Mouse (Mus musculus) midbrain, embryonic 10.5 days (tissue): ENCODE results near the gene Nedd8. TPM values are rescaled to one million over a fixed set of nuclear protein-coding genes. Genes with fewer than 3 reads are reported as not detected.

Experiments
- DNase-seq: peaks from one replicate; pipeline ENCODE4 v3.0.0-alpha.2; 2017; ENCODE audit warnings: low spot score
- H3K27ac ChIP-seq: fragments of 300-500 bp; sonication (generic); replicated peaks from 2 replicates; pipeline ENCODE4 v1.5.1; 2016; ENCODE audit warnings: mild to moderate bottlenecking
- H3K27me3 ChIP-seq: fragments of 300-500 bp; sonication (generic); 2 replicates; pipeline ENCODE4 v1.6.1; 2016; ENCODE audit warnings: low read depth, mild to moderate bottlenecking; ENCODE audit not compliant: poor library complexity, severe bottlenecking
- H3K36me3 ChIP-seq: fragments of 300-500 bp; sonication (generic); 2 replicates; pipeline ENCODE4 v1.6.1; 2016; ENCODE audit warnings: mild to moderate bottlenecking, moderate library complexity
- H3K4me1 ChIP-seq: fragments of 300-500 bp; sonication (generic); 2 replicates; pipeline ENCODE4 v1.6.1; 2016
- H3K4me3 ChIP-seq: fragments of 300-500 bp; sonication (generic); 2 replicates; pipeline ENCODE4 v1.5.1; 2016; ENCODE audit warnings: mild to moderate bottlenecking, moderate library complexity
- H3K9me3 ChIP-seq: fragments of 300-500 bp; sonication (generic); replicated peaks from 2 replicates; pipeline ENCODE4 v1.6.1; 2016; ENCODE audit warnings: mild to moderate bottlenecking
- WGBS: fragments of 180-500 bp; shearing (Covaris S2); methylation state at CpG from one replicate; pipeline ENCODE4 v1.1.7; 2016; 5-methylcytosine and 5-hydroxymethylcytosine counted together
- polyA plus RNA-seq: library from polyadenylated mRNA; unstranded; fragments of >200 nt; fragmentation: Nextera tagmentation; extraction: Ambion mirVana; gene quantifications from 2 replicates; pipeline ENCODE4 v1.2.1, GENCODE M21; 2016

Nedd8 gene
- 610 and 632 TPM in 2 replicates for polyA plus RNA-seq

GRCm38 (mm10) chr14:55671833-55672740 is at the start of gene Nedd8, which contains the start of gene Gmpr2:
Gene Nedd8 (minus strand): TSS chr14:55672124.
Gene Gmpr2 (plus strand): TSS chr14:55671941.
- Histone ChIP-seq H3K27me3 (no peaks in the 10 kb centered on the region), H3K36me3 (peaks cover 39% of the 10 kb centered on the region), H3K4me1 (peaks cover 28% of the 10 kb centered on the region), H3K9me3 (no peaks in the 10 kb centered on the region), H3K4me3 (peak within 1 kb of the TSS; percentile 82), H3K27ac (peak within 1 kb of the TSS; percentile 96)
- WGBS: under 1% methylated on average over 38 of the region's 38 CpGs
- DNase-seq: peak; percentile 92

GRCm38 (mm10) chr14:55721076-55721475 is 49.2 kb upstream of the Nedd8 start:
- Histone ChIP-seq H3K27ac (no peak overlapping the region; the same call in 1 of the 2 replicates), H3K4me3 (peak overlapping the region; percentile 90), H3K36me3 (peaks cover 37% of the 10 kb centered on the region), H3K9me3 (no peaks in the 10 kb centered on the region), H3K27me3 (no peaks in the 10 kb centered on the region), H3K4me1 (peaks cover 20% of the 10 kb centered on the region)
- 65% methylated on average over 6 of the region's 6 CpGs for WGBS
- DNase-seq: no peak

GRCm38 (mm10) chr14:55720666-55721065 is 48.7 kb upstream of the Nedd8 start:
- Histone ChIP-seq H3K27me3 (no peaks in the 10 kb centered on the region), H3K4me3 (peak overlapping the region; percentile 90; the same call in 1 of the 2 replicates), H3K36me3 (peaks cover 38% of the 10 kb centered on the region), H3K4me1 (peaks cover 20% of the 10 kb centered on the region), H3K27ac (no peak overlapping the region), H3K9me3 (no peaks in the 10 kb centered on the region)
- WGBS: 92% methylated on average over 12 of the region's 12 CpGs
- no peak for DNase-seq

- peaks cover 18% of the 10 kb centered on the region for H3K4me1 ChIP-seq
- no peak for DNase-seq
- no peak overlapping the region for H3K27ac ChIP-seq
- peaks cover 38% of the 10 kb centered on the region for H3K36me3 ChIP-seq
- no peaks in the 10 kb centered on the region for H3K9me3 ChIP-seq
- 89% methylated on average over 6 of the region's 6 CpGs for WGBS
- no peaks in the 10 kb centered on the region for H3K27me3 ChIP-seq
- H3K4me3 ChIP-seq: no peak overlapping the region
Measured at GRCm38 (mm10) chr14:55719737-55720136, 47.8 kb upstream of the Nedd8 start.

- no peak for DNase-seq
Measured at GRCm38 (mm10) chr14:55716884-55717283, 45.0 kb upstream of the Nedd8 start.

GRCm38 (mm10) chr14:55716271-55716670 is 44.3 kb upstream of the Nedd8 start:
- Histone ChIP-seq H3K4me3 (no peak overlapping the region), H3K4me1 (peaks cover 18% of the 10 kb centered on the region), H3K27ac (no peak overlapping the region), H3K36me3 (peaks cover 38% of the 10 kb centered on the region), H3K27me3 (peaks cover 28% of the 10 kb centered on the region), H3K9me3 (no peaks in the 10 kb centered on the region)
- no peak for DNase-seq
- WGBS: 96% methylated on average over 6 of the region's 6 CpGs

More at GRCm38 (mm10) chr14:55716884-55717283, 45.0 kb upstream of the Nedd8 start:
- Histone ChIP-seq H3K4me3 (no peak overlapping the region), H3K27ac (no peak overlapping the region), H3K36me3 (peaks cover 38% of the 10 kb centered on the region), H3K4me1 (peaks cover 22% of the 10 kb centered on the region), H3K27me3 (peaks cover 22% of the 10 kb centered on the region), H3K9me3 (no peaks in the 10 kb centered on the region)
- 90% methylated on average over 8 of the region's 8 CpGs for WGBS

- H3K27ac ChIP-seq: no peak overlapping the region
- WGBS: 41% methylated on average over 6 of the region's 6 CpGs
Measured at GRCm38 (mm10) chr14:55714893-55715292, 43.0 kb upstream of the Nedd8 start.

GRCm38 (mm10) chr14:55713729-55714122 is 41.8 kb upstream of the Nedd8 start, which contains the start of gene Tgm1:
Gene Tgm1 (minus strand): TSS chr14:55713926.
- H3K4me3 ChIP-seq: peak within 1 kb of the TSS; percentile 32
- WGBS: 27% methylated on average over 4 of the region's 4 CpGs
- no peak for DNase-seq
- H3K9me3 ChIP-seq: no peaks in the 10 kb centered on the region
- 0 out of 2 replicates have a peak within 1 kb of the TSS, but pooled peaks have one; percentile 13 for H3K27ac ChIP-seq
- H3K36me3 ChIP-seq: peaks cover 24% of the 10 kb centered on the region
- peaks cover 11% of the 10 kb centered on the region for H3K4me1 ChIP-seq
- peaks cover 28% of the 10 kb centered on the region for H3K27me3 ChIP-seq

More at GRCm38 (mm10) chr14:55714893-55715292, 43.0 kb upstream of the Nedd8 start:
- no peak for DNase-seq
- H3K36me3 ChIP-seq: peaks cover 35% of the 10 kb centered on the region
- H3K9me3 ChIP-seq: no peaks in the 10 kb centered on the region
- peaks cover 11% of the 10 kb centered on the region for H3K4me1 ChIP-seq
- peaks cover 28% of the 10 kb centered on the region for H3K27me3 ChIP-seq
- no peak overlapping the region for H3K4me3 ChIP-seq

GRCm38 (mm10) chr14:55713007-55713728 is 41.2 kb upstream of the Nedd8 start:
- no peaks in the 10 kb centered on the region for H3K9me3 ChIP-seq
- H3K36me3 ChIP-seq: peaks cover 18% of the 10 kb centered on the region
- H3K27me3 ChIP-seq: peaks cover 28% of the 10 kb centered on the region
- WGBS: 15% methylated on average over 25 of the region's 25 CpGs
- 0 out of 2 replicates have a peak overlapping the region, but pooled peaks have one; percentile 10 for H3K27ac ChIP-seq
- peak overlapping the region; percentile 32 for H3K4me3 ChIP-seq
- DNase-seq: no peak
- H3K4me1 ChIP-seq: peaks cover 11% of the 10 kb centered on the region

- H3K9me3 ChIP-seq: no peaks in the 10 kb centered on the region
- peaks cover 11% of the 10 kb centered on the region for H3K4me1 ChIP-seq
- no peak overlapping the region for H3K27ac ChIP-seq
- H3K27me3 ChIP-seq: peaks cover 28% of the 10 kb centered on the region
- no peak for DNase-seq
- WGBS: 87% methylated on average over 7 of the region's 7 CpGs
- H3K36me3 ChIP-seq: peaks cover 6% of the 10 kb centered on the region
- no peak overlapping the region for H3K4me3 ChIP-seq
Measured at GRCm38 (mm10) chr14:55711786-55712185, 39.9 kb upstream of the Nedd8 start.

GRCm38 (mm10) chr14:55709509-55709908 is 37.6 kb upstream of the Nedd8 start:
- Histone ChIP-seq H3K4me1 (peaks cover 11% of the 10 kb centered on the region), H3K36me3 (no peaks in the 10 kb centered on the region), H3K27ac (no peak overlapping the region), H3K4me3 (no peak overlapping the region), H3K27me3 (peaks cover 28% of the 10 kb centered on the region), H3K9me3 (no peaks in the 10 kb centered on the region)
- no peak for DNase-seq
- WGBS: 84% methylated on average over 4 of the region's 4 CpGs

GRCm38 (mm10) chr14:55707397-55707796 is 35.5 kb upstream of the Nedd8 start:
- DNase-seq: no peak
- H3K36me3 ChIP-seq: no peaks in the 10 kb centered on the region
- no peak overlapping the region for H3K4me3 ChIP-seq
- H3K9me3 ChIP-seq: no peaks in the 10 kb centered on the region
- no peak overlapping the region for H3K27ac ChIP-seq
- no peaks in the 10 kb centered on the region for H3K4me1 ChIP-seq
- 77% methylated on average over 5 of the region's 5 CpGs for WGBS
- peaks cover 12% of the 10 kb centered on the region for H3K27me3 ChIP-seq
